Mouse (Mus musculus) ovary, adult 18-20 months (tissue): Measurements from ENCODE around the gene Hcn4.

Experiments
- DNase-seq: peaks from one replicate; pipeline ENCODE4 v3.0.0; 2022; ENCODE audit warnings: low spot score, mixed read lengths

The Hcn4 gene

GRCm38 (mm10) chr9:58849576-58850315 is 26.5 kb downstream of the Hcn4 start:
- DNase-seq, result no peak

- DNase-seq, result no peak
These were observed 31.7 kb downstream of the Hcn4 start for GRCm38 (mm10) chr9:58854931-58855330.

GRCm38 (mm10) chr9:58859080-58859635 is 35.9 kb downstream of the Hcn4 start:
- no peak for DNase-seq

GRCm38 (mm10) chr9:58863826-58864225 is 40.6 kb downstream of the Hcn4 start:
- DNase-seq, result no peak

- no peak for DNase-seq
These were observed 47.9 kb downstream of the Hcn4 start for GRCm38 (mm10) chr9:58871141-58871540.

- DNase-seq, result no peak
These were observed 50.5 kb downstream of the Hcn4 start for GRCm38 (mm10) chr9:58873541-58874324.

GRCm38 (mm10) chr9:58874354-58874753 is 51.1 kb downstream of the Hcn4 start:
- DNase-seq, result no peak

- no peak for DNase-seq
These were observed 52.2 kb downstream of the Hcn4 start for GRCm38 (mm10) chr9:58875439-58875838.

GRCm38 (mm10) chr9:58876946-58877625 is 53.9 kb downstream of the Hcn4 start:
- DNase-seq, result no peak

GRCm38 (mm10) chr9:58879836-58880235 is 56.6 kb downstream of the Hcn4 start:
- no peak for DNase-seq

GRCm38 (mm10) chr9:58882686-58883085 is 59.5 kb downstream of the Hcn4 start:
- no peak for DNase-seq

GRCm38 (mm10) chr9:58889782-58890448 is 66.7 kb downstream of the Hcn4 start:
- no peak for DNase-seq

GRCm38 (mm10) chr9:58890893-58891292 is 67.7 kb downstream of the Hcn4 start:
- DNase-seq, result no peak

GRCm38 (mm10) chr9:58891840-58892640 is 68.8 kb downstream of the Hcn4 start:
- no peak for DNase-seq

GRCm38 (mm10) chr9:58899602-58900001 is 76.4 kb downstream of the Hcn4 start:
- DNase-seq, result no peak

- no peak for DNase-seq
These were observed 79.8 kb downstream of the Hcn4 start for GRCm38 (mm10) chr9:58902869-58903585.
